Mouse (Mus musculus): ENCODE results near the gene Vars. TPM values are rescaled to one million over a fixed set of nuclear protein-coding genes. Genes with fewer than 3 reads are reported as not detected.
"Not testable (repeated sequence)": the region's sequence is repeated elsewhere in the genome, so short reads cannot be mapped to it uniquely, and the experiment has no call there.

Vars gene
- polyA plus RNA-seq, 2 experiments: 88.3 to 163 TPM

DNA sequence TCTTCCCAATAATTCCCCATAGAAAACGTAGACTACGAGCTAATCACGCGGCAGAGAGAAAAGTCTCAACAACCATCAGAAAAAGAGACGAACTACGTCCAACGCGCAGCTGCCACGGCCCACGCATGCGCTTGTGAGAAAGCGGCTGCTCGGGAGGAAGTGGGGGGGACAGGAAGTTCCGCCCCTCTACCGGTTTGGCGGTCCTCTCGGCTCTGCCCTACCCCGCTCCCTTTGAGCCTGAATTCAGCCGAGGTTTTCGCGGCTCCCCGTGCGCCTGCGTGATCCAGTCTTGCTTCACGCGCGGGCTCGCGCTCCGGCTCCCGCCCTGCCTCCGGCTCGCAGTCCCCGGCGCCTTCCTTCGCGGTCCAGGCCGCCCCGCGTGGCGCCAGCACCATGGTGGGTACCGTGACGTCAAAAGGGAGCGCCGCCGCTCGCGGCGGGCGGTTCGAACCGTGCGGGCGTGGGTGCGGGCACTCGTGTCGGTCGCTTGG is 19.1 kb upstream of the Vars start, which contains the start of gene Lsm2:
TSS of gene Lsm2 (plus strand) at position 173 of the 491 bp plus-strand sequence.
- TF ChIP-seq POLR2A (IDR thresholded peaks at IDR 0.05; ENCODE audit: borderline replicate concordance, extremely low read depth, insufficient read depth, insufficient read length): peak; percentile 25; the same call in 1 of the 2 replicates
- ATAC-seq (ENCODE audit: low FRiP score, low read depth): peak; percentile 96
- Histone ChIP-seq H3K27ac (replicated peaks; ENCODE audit: low read depth, low read length) (peak within 1 kb of the TSS; percentile 98), H3K27me3 (ENCODE audit: control insufficient read depth, insufficient read depth, low read length) (no peaks in the 10 kb centered on the region), H3K36me3 (ENCODE audit: control insufficient read depth, insufficient read depth, low read length) (peaks cover 20% of the 10 kb centered on the region), H3K9me3 (ENCODE audit: control insufficient read depth, low read length) (no peaks in the 10 kb centered on the region), H3K4me1 (ENCODE audit: control insufficient read depth, insufficient read depth, low read length) (peaks cover 8% of the 10 kb centered on the region), H3K9ac (ENCODE audit: low read depth, low read length, severe bottlenecking) (peak within 1 kb of the TSS; percentile 91), H3K4me3 (replicated peaks; ENCODE audit: low read length) (peak within 1 kb of the TSS; percentile 86), H3K4me2 (replicated peaks; ENCODE audit: low read depth, low read length, severe bottlenecking) (peak within 1 kb of the TSS; percentile 66)
- under 1% methylated on average over 58 of the region's 58 CpGs for WGBS
- DNase-seq (ENCODE audit: low spot score): peak; percentile 94

DNA sequence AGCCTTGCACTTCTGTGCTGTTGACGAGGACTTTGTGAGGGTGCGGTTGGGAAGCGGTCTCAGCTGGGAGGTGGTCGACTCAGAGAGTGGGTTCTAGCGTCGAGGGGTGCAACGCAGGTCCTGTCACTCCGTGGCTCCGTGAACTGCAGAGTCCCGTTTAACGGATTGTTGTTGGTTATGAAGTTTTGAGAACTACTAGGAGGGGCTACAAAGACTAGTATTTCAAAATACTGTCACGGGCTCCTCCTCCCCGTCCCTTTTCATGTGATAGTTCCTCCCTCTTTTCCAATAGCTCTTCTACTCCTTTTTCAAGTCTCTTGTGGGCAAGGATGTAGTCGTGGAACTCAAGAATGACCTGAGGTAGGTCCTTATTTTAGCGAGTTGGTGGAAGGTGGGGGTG is 18.5 kb upstream of the Vars start:
- H3K27ac ChIP-seq (replicated peaks; ENCODE audit: low read depth, low read length): peak overlapping the region; percentile 98
- peak overlapping the region; percentile 91 for H3K9ac ChIP-seq (ENCODE audit: low read depth, low read length, severe bottlenecking)
- H3K4me2 ChIP-seq (replicated peaks; ENCODE audit: low read depth, low read length, severe bottlenecking): peak overlapping the region; percentile 66
- peak overlapping the region; percentile 86 for H3K4me3 ChIP-seq (replicated peaks; ENCODE audit: low read length)
- no peak for TF ChIP-seq POLR2A (IDR thresholded peaks at IDR 0.05; ENCODE audit: borderline replicate concordance, extremely low read depth, insufficient read depth, insufficient read length)
- WGBS: under 1% methylated on average over 15 of the region's 15 CpGs
- no peak for DNase-seq (ENCODE audit: low spot score)
- ATAC-seq (ENCODE audit: low FRiP score, low read depth): no peak; the same call in 1 of the 2 replicates
- peaks cover 21% of the 10 kb centered on the region for H3K36me3 ChIP-seq (ENCODE audit: control insufficient read depth, insufficient read depth, low read length)
- H3K27me3 ChIP-seq (ENCODE audit: control insufficient read depth, insufficient read depth, low read length): no peaks in the 10 kb centered on the region
- peaks cover 8% of the 10 kb centered on the region for H3K4me1 ChIP-seq (ENCODE audit: control insufficient read depth, insufficient read depth, low read length)
- H3K9me3 ChIP-seq (ENCODE audit: control insufficient read depth, low read length): no peaks in the 10 kb centered on the region

DNA sequence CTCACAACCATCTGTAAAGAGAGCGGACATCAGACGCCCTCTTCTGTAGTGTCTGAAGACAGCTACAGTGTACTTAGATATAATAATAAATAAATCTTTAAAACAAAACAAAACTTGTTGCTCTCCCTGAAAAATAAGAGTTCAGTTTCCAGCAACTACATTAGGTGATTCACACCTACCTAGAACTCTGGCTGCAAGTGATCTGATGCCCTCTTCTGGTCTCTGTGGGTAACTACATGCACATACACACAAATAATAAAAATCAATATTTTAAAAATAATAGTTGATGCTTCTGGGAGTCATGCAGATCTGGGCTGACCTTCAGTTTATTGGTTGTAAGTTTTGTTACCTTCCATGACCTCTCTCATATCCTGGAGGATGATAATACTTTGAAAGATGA is 16.6 kb upstream of the Vars start:
- Histone ChIP-seq H3K9ac (ENCODE audit: low read depth, low read length, severe bottlenecking) (no peak overlapping the region), H3K27ac (replicated peaks; ENCODE audit: low read depth, low read length) (no peak overlapping the region), H3K9me3 (ENCODE audit: control insufficient read depth, low read length) (no peaks in the 10 kb centered on the region), H3K4me3 (replicated peaks; ENCODE audit: low read length) (no peak overlapping the region), H3K27me3 (ENCODE audit: control insufficient read depth, insufficient read depth, low read length) (no peaks in the 10 kb centered on the region), H3K4me1 (ENCODE audit: control insufficient read depth, insufficient read depth, low read length) (peaks cover 8% of the 10 kb centered on the region), H3K36me3 (ENCODE audit: control insufficient read depth, insufficient read depth, low read length) (peaks cover 28% of the 10 kb centered on the region), H3K4me2 (replicated peaks; ENCODE audit: low read depth, low read length, severe bottlenecking) (no peak overlapping the region)
- peak; percentile 14 for DNase-seq (ENCODE audit: low spot score)
- WGBS: 80% methylated on average over 2 of the region's 2 CpGs
- no peak for TF ChIP-seq POLR2A (IDR thresholded peaks at IDR 0.05; ENCODE audit: borderline replicate concordance, extremely low read depth, insufficient read depth, insufficient read length)
- no peak for ATAC-seq (ENCODE audit: low FRiP score, low read depth)

DNA sequence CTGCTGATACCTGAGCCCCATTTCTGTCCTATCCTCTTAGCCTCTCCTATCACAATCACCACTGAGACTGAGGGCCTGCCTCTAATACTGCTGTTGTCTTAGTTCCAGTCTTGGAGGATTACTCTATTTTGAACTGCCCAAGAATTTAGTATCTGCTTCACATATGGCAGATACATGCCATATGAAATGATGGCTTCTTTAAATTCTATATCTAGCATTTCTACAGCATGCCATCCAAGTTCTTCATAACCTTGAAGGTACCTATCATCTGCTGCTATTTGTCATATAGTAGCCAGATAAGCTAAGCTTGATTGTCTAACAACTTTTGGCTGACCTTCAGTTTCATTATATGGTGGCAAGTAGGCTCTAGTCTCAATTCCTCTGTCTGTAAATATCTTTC is 6.0 kb upstream of the Vars start:
- ATAC-seq (ENCODE audit: low FRiP score, low read depth) (no peak), DNase-seq (ENCODE audit: low spot score) (no peak)
- peaks cover 4% of the 10 kb centered on the region; the same call in 1 of the 2 replicates for H3K4me1 ChIP-seq (ENCODE audit: control insufficient read depth, insufficient read depth, low read length)
- H3K9me3 ChIP-seq (ENCODE audit: control insufficient read depth, low read length): no peaks in the 10 kb centered on the region
- no peak overlapping the region for H3K9ac ChIP-seq (ENCODE audit: low read depth, low read length, severe bottlenecking)
- H3K4me3 ChIP-seq (replicated peaks; ENCODE audit: low read length): no peak overlapping the region
- no peak overlapping the region for H3K4me2 ChIP-seq (replicated peaks; ENCODE audit: low read depth, low read length, severe bottlenecking)
- no peak overlapping the region for H3K27ac ChIP-seq (replicated peaks; ENCODE audit: low read depth, low read length)
- no peaks in the 10 kb centered on the region for H3K27me3 ChIP-seq (ENCODE audit: control insufficient read depth, insufficient read depth, low read length)
- no peak for TF ChIP-seq POLR2A (IDR thresholded peaks at IDR 0.05; ENCODE audit: borderline replicate concordance, extremely low read depth, insufficient read depth, insufficient read length)
- H3K36me3 ChIP-seq (ENCODE audit: control insufficient read depth, insufficient read depth, low read length): peaks cover 19% of the 10 kb centered on the region

DNA sequence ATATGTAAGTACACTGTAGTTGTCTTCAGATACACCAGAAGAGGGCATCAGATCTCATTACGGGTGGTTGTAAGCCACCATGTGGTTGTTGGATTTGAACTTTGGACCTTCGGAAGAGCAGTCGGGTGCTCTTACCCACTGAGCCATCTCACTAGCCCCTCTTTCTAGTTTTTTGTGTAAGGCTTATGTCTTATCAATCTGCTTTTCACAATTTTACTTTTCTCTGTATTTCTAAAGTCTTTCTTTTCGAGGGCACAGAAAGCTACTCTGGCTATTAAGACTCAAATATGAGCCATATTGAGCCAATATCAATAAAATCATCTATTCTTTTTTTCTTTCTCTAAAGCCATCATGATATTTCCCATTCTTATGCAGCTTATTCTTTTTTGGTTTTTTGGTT is 5.6 kb upstream of the Vars start:
- not testable (repeated sequence) for H3K9me3 ChIP-seq (ENCODE audit: control insufficient read depth, low read length); ATAC-seq (ENCODE audit: low FRiP score, low read depth); DNase-seq (ENCODE audit: low spot score); H3K4me1 ChIP-seq (ENCODE audit: control insufficient read depth, insufficient read depth, low read length); H3K4me3 ChIP-seq (replicated peaks; ENCODE audit: low read length); H3K9ac ChIP-seq (ENCODE audit: low read depth, low read length, severe bottlenecking); H3K27ac ChIP-seq (replicated peaks; ENCODE audit: low read depth, low read length); H3K4me2 ChIP-seq (replicated peaks; ENCODE audit: low read depth, low read length, severe bottlenecking); H3K27me3 ChIP-seq (ENCODE audit: control insufficient read depth, insufficient read depth, low read length)
- peaks cover 19% of the 10 kb centered on the region for H3K36me3 ChIP-seq (ENCODE audit: control insufficient read depth, insufficient read depth, low read length)
- 93% methylated on average over 4 of the region's 4 CpGs for WGBS

DNA sequence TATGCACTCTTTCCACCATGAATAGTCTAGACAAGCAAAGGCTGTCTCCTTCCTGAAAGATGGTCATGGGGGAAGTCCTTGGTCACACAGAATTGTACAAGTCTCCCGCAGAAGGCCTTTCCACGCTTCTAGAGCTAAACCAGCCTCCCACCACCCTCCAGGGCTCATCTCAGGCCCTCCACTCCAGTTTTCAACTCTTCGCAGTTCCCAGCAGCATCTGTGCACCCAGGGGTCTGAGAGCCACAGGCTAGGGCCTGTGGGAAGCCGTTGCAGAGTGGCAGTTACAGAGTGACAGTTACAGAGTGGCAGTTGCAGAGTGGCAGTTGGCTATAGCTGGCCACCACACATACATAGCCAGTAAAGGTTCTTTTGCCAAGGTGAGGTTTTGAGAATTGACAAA is 4.9 kb upstream of the Vars start:
- peaks cover 15% of the 10 kb centered on the region for H3K36me3 ChIP-seq (ENCODE audit: control insufficient read depth, insufficient read depth, low read length)
- not testable (repeated sequence) for H3K27ac ChIP-seq (replicated peaks; ENCODE audit: low read depth, low read length); ATAC-seq (ENCODE audit: low FRiP score, low read depth); H3K27me3 ChIP-seq (ENCODE audit: control insufficient read depth, insufficient read depth, low read length); H3K4me1 ChIP-seq (ENCODE audit: control insufficient read depth, insufficient read depth, low read length); DNase-seq (ENCODE audit: low spot score); H3K4me3 ChIP-seq (replicated peaks; ENCODE audit: low read length); H3K9me3 ChIP-seq (ENCODE audit: control insufficient read depth, low read length); H3K4me2 ChIP-seq (replicated peaks; ENCODE audit: low read depth, low read length, severe bottlenecking); H3K9ac ChIP-seq (ENCODE audit: low read depth, low read length, severe bottlenecking)
- WGBS: 98% methylated on average over 4 of the region's 4 CpGs

Data from limb, embryonic 14.5 days (tissue).